Mouse (Mus musculus) lung, postnatal 0 days (tissue): ENCODE measurements around the gene Sypl2.

ENCODE experiments used
- CTCF ChIP-seq: IDR thresholded peaks from 2 replicates; pipeline ENCODE4 v1.5.1; 2016; ENCODE audit warnings: antibody characterized with exemption, mild to moderate bottlenecking
- EP300 ChIP-seq: IDR thresholded peaks from 2 replicates; pipeline ENCODE4 v1.6.1; 2016; ENCODE audit warnings: antibody characterized with exemption, mild to moderate bottlenecking, control low read depth

DNA sequence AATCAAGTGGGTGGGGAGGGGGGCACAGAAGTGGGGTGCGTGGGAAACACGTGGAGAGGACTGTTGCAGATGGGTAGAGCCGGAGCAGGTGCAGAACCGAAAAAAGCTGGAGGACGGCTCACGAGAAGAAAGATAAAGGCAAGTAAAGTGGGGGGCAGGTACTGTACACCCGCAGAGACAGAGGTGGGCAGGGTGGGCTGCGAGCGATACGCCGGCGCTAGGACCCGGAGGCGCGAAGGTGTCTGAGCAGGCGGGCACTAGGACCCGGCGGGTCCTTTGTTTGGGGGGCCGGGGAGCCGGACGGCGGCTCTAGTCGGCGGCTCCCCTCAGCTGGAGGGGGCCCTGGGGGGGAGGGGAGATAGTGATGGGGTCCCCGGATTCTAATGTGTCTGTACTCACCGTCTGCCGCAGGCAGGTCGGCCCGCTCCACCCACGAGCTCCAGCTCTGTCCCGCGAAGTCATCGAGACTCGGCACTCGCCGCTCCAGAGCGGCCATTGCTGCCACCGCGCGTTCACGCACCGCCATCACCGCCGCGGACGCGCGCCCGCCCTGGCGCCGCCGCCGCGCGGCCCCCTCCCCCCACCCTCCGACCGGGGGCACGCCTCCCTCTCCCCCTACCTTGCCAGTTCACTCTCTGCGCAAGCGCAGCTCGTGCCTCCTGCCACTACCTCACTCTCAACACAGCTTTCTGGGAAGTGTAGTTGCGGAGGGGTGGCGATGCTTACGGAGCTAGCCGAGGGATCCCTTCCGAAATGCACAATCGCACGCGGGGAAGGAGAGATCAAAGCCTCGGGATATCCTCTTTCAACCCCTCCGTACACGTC lies 16.3 kb downstream of the Sypl2 start:
- no peak for TF ChIP-seq CTCF
- TF ChIP-seq EP300 = no peak
